Mouse (Mus musculus): ENCODE results near the gene Tbc1d23. TPM values are rescaled to one million over a fixed set of nuclear protein-coding genes. Genes with fewer than 3 reads are reported as not detected.

Tbc1d23 gene
- polyA plus RNA-seq, 1 experiment from 2014 or later = 31.6 TPM

DNA sequence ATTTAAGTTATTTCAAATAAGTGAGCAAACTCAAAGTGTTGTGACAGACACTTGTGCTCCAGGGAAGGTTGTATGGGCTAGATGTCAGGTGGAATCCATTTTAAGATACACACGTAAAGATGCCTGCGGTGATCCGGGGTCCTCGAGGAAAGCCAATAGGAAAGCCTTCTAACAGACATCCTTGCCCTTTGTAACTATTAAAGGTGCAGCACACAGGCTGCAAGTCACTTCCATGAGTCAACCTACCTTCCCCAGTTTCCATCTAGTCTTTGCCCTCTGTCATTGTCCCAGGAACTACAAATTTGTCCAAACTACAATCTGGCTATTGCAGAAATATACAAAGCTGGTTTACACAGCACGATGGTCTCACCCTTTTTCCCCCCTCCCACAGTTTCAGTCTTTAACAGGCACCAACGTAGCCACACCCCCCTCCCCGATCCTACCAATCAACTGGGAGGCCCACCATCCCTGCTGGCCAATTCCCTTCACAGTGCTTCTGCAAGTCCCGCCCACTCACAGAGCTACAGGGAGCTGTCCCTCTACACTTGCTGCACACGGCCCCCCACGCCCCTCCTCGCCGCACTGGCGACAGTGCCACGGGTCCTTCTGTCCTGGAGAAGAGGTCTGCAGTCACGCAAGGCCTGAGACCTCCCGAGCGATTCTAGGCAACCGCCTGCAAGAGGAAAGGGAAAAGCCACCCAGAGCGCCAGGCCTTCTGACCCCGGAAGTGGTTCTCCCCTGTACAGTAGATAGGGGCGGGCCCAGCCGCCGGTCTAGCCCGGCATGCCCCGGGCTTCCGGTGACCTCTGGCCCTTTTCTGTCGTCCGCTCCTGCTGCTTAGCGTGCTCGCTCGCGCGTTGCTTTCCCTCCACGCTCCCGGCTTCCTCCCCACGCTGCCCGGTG, 110.1 kb downstream of the Tbc1d23 start, which contains the start of gene Tomm70a:
TSS of gene Tomm70a (plus strand) at position 791 of the 903 bp plus-strand sequence.
- Histone ChIP-seq H3K27me3 (ENCODE audit: control insufficient read depth, insufficient read depth, low read length) (no peaks in the 10 kb centered on the region), H3K4me3 (ENCODE audit: control insufficient read depth in 1 of 2, insufficient read depth in 1 of 2, low read depth in 1 of 2, low read length in 2 of 2) (peak within 1 kb of the TSS; percentile 86 to 93), H3K4me1 (ENCODE audit: control insufficient read depth in 2 of 2, insufficient read depth in 2 of 2, low read length in 2 of 2) (peaks cover 3 to 16% of the 10 kb centered on the region in 2 experiments; a peak in 3 of 4 replicates), H3K36me3 (ENCODE audit: control insufficient read depth, insufficient read depth, low read length) (no peaks in the 10 kb centered on the region), H3K4me2 (ENCODE audit: low read length) (peak within 1 kb of the TSS; percentile 83), H3K27ac (replicated peaks in 1 of 2; ENCODE audit: control insufficient read depth in 1 of 2, insufficient read depth in 1 of 2, low read depth in 2 of 2, low read length in 2 of 2) (peak within 1 kb of the TSS; percentile 93 to 94), H3K9ac (ENCODE audit: low read length) (peak within 1 kb of the TSS; percentile 96), H3K9me3 (ENCODE audit: control insufficient read depth, low read length) (no peaks in the 10 kb centered on the region)
- peak; percentile 99 for ATAC-seq (ENCODE audit: insufficient number of reproducible peaks, insufficient read depth, low FRiP score, low read depth)
- under 1% methylated on average over 37 of the region's 37 CpGs for WGBS

Other genes with a start within 250 kb of the Tbc1d23 start
- 0.14 and 0.50 TPM in 2 replicates for gene Tmem45a2, start 160.1 kb downstream of the Tbc1d23 start, polyA plus RNA-seq (2014; fragmentation: Nextera tagmentation; extraction: Ambion mirVana)
- 51.6 and 53.3 TPM in 2 replicates for gene Tomm70a, start 109.8 kb downstream of the Tbc1d23 start, polyA plus RNA-seq (2014; fragmentation: Nextera tagmentation; extraction: Ambion mirVana)
- gene Nit2, start 64.2 kb downstream of the Tbc1d23 start, polyA plus RNA-seq (2014; fragmentation: Nextera tagmentation; extraction: Ambion mirVana) = 53.8 and 55.9 TPM in 2 replicates
- gene Tmem30c, start 61.4 kb upstream of the Tbc1d23 start, polyA plus RNA-seq (2014; fragmentation: Nextera tagmentation; extraction: Ambion mirVana) = 0.08 TPM in 1 of 2 replicates, not detected in the other
- gene Filip1l, start 121.6 kb upstream of the Tbc1d23 start, polyA plus RNA-seq (2014; fragmentation: Nextera tagmentation; extraction: Ambion mirVana) = 26.9 and 27.7 TPM in 2 replicates